Mouse (Mus musculus) C2C12 (cell line): Measurements from ENCODE around the gene Zbtb9.

Experiments
- CEBPB ChIP-seq: IDR thresholded peaks from one replicate; pipeline ENCODE4 v1.6.1; 2011; ENCODE audit warnings: low read depth, mild to moderate bottlenecking, control low read depth, moderate library complexity
- CTCF ChIP-seq: IDR thresholded peaks from one replicate; pipeline ENCODE4 v1.5.1; 2011; ENCODE audit not compliant: control insufficient read depth, insufficient read depth, insufficient read length
- MAX ChIP-seq: IDR thresholded peaks from one replicate; pipeline ENCODE4 v1.6.1; 2011; ENCODE audit warnings: mild to moderate bottlenecking, control low read depth
- MYOD1 ChIP-seq: IDR thresholded peaks from one replicate; pipeline ENCODE4 v1.6.1; 2011; ENCODE audit warnings: low read depth; ENCODE audit not compliant: control insufficient read depth, insufficient read length
- MYOG ChIP-seq: IDR thresholded peaks from one replicate; pipeline ENCODE4 v1.6.1; 2011; ENCODE audit not compliant: control insufficient read depth, insufficient read length; ENCODE audit errors: extremely low read depth
- USF1 ChIP-seq: IDR thresholded peaks from one replicate; pipeline ENCODE4 v1.6.1; 2011; ENCODE audit warnings: low read depth, mild to moderate bottlenecking, control low read depth, moderate library complexity

DNA sequence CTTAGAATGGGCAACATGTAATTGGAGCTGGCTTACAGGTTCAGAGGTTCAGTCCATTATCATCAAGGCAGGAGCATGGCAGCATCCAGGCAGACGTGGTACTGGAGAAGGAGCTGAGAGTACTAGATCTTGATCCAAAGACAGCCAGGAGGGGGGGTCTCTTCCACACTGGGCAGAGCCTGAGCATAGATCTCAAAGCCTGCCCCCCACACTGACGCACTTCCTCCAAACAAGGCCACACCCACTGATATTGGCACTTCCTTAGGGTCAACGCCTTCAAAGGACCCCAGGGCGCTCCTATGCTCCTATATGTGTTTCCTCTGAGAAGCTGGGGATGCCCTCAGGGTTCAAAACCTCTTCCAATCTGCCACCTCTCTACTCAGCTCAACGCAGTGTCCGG is 22.0 kb downstream of the Zbtb9 start:
- TF ChIP-seq CTCF (no peak), MAX (no peak), USF1 (no peak), CEBPB (no peak), MYOG (no peak), MYOD1 (no peak)
